Mouse (Mus musculus): Measurements from ENCODE around the gene Mfsd12.

Gene Mfsd12

GRCm38 (mm10) chr10:81356991-81357844 is at the start of gene Mfsd12:
Mfsd12 (plus strand) TSS chr10:81357491.
- DNase-seq (ENCODE audit: low spot score in 2 of 2), result peak; percentile 89 to 90

- no peak for DNase-seq (ENCODE audit: low spot score in 2 of 2)
These were observed 47.7 kb upstream of the Mfsd12 start for GRCm38 (mm10) chr10:81309571-81309970.

GRCm38 (mm10) chr10:81313581-81313980 is 43.7 kb upstream of the Mfsd12 start:
- no peak for DNase-seq (ENCODE audit: low spot score in 2 of 2)

GRCm38 (mm10) chr10:81314201-81314600 is 43.1 kb upstream of the Mfsd12 start:
- no peak for DNase-seq (ENCODE audit: low spot score in 2 of 2)

GRCm38 (mm10) chr10:81315587-81315986 is 41.7 kb upstream of the Mfsd12 start:
- no peak for DNase-seq (ENCODE audit: low spot score in 2 of 2)

GRCm38 (mm10) chr10:81316338-81317060 is 40.8 kb upstream of the Mfsd12 start:
- DNase-seq (ENCODE audit: low spot score in 2 of 2), result no peak

GRCm38 (mm10) chr10:81317273-81317672 is 40.0 kb upstream of the Mfsd12 start:
- DNase-seq (ENCODE audit: low spot score in 2 of 2), result peak in 1 of 2 experiments; percentile 13

GRCm38 (mm10) chr10:81318589-81319329 is 38.5 kb upstream of the Mfsd12 start:
- DNase-seq (ENCODE audit: low spot score in 2 of 2), result no peak

GRCm38 (mm10) chr10:81319330-81319699 is 38.0 kb upstream of the Mfsd12 start:
- no peak for DNase-seq (ENCODE audit: low spot score in 2 of 2)

- DNase-seq (ENCODE audit: low spot score in 2 of 2), result no peak
These were observed 37.3 kb upstream of the Mfsd12 start for GRCm38 (mm10) chr10:81319741-81320549.

- DNase-seq (ENCODE audit: low spot score in 2 of 2), result peak; percentile 98 to 99
These were observed 36.5 kb upstream of the Mfsd12 start, which contains the start of gene Cactin for GRCm38 (mm10) chr10:81320550-81321347. Cactin (plus strand) TSS chr10:81321103.

GRCm38 (mm10) chr10:81321436-81321835 is 35.9 kb upstream of the Mfsd12 start:
- DNase-seq (ENCODE audit: low spot score in 2 of 2), result no peak

GRCm38 (mm10) chr10:81322444-81322843 is 34.8 kb upstream of the Mfsd12 start:
- DNase-seq (ENCODE audit: low spot score in 2 of 2), result no peak

GRCm38 (mm10) chr10:81323141-81323775 is 34.0 kb upstream of the Mfsd12 start:
- no peak for DNase-seq (ENCODE audit: low spot score in 2 of 2)

GRCm38 (mm10) chr10:81323791-81324530 is 33.3 kb upstream of the Mfsd12 start:
- DNase-seq (ENCODE audit: low spot score in 2 of 2), result no peak

- no peak for DNase-seq (ENCODE audit: low spot score in 2 of 2)
These were observed 32.1 kb upstream of the Mfsd12 start for GRCm38 (mm10) chr10:81325176-81325575.

GRCm38 (mm10) chr10:81325781-81326180 is 31.5 kb upstream of the Mfsd12 start:
- DNase-seq (ENCODE audit: low spot score in 2 of 2), result no peak

GRCm38 (mm10) chr10:81326858-81327257 is 30.4 kb upstream of the Mfsd12 start:
- no peak for DNase-seq (ENCODE audit: low spot score in 2 of 2)

- no peak for DNase-seq (ENCODE audit: low spot score in 2 of 2)
These were observed 29.3 kb upstream of the Mfsd12 start for GRCm38 (mm10) chr10:81327959-81328358.

All from right cerebral cortex, adult 2 months (tissue).